Mouse (Mus musculus) stomach, postnatal 0 days (tissue): ENCODE results near the gene Ppm1g.

Experiments used
- CTCF ChIP-seq: IDR thresholded peaks from 2 replicates; pipeline ENCODE4 v1.5.1; 2016; ENCODE audit warnings: antibody characterized with exemption, low read depth, mild to moderate bottlenecking, moderate library complexity
- EP300 ChIP-seq: optimal IDR thresholded peaks from 2 replicates; pipeline ENCODE3; 2016; ENCODE audit warnings: antibody characterized with exemption

- TF ChIP-seq CTCF (no peak), EP300 (no peak)
These were observed 41.2 kb downstream of the Ppm1g start for GRCm38 (mm10) chr5:31179301-31179765.
